Mouse (Mus musculus): ENCODE results near the gene Dagla. TPM values are rescaled to one million over a fixed set of nuclear protein-coding genes. Genes with fewer than 3 reads are reported as not detected.
A peak's percentile ranks its signal among the peaks of the same experiment; 100 is the strongest.

Gene Dagla
- total RNA-seq (2014; fragmentation: Nextera tagmentation) (not detected in 2 replicates), total RNA-seq (2017) (not detected in 2 replicates)

- ATAC-seq (replicated peaks; ENCODE audit: low FRiP score, low TSS enrichment, poor library complexity, severe bottlenecking), result peak; percentile 26; the same call in 1 of the 2 replicates
Observed at GRCm38 (mm10) chr19:10304810-10305544, at the start of gene Dagla. Gene Dagla, minus strand, starts transcription at chr19:10304877.

GRCm38 (mm10) chr19:10352218-10352617, 47.5 kb upstream of the Dagla start:
- ATAC-seq (replicated peaks; ENCODE audit: low FRiP score, low TSS enrichment, poor library complexity, severe bottlenecking), result no peak

DNA sequence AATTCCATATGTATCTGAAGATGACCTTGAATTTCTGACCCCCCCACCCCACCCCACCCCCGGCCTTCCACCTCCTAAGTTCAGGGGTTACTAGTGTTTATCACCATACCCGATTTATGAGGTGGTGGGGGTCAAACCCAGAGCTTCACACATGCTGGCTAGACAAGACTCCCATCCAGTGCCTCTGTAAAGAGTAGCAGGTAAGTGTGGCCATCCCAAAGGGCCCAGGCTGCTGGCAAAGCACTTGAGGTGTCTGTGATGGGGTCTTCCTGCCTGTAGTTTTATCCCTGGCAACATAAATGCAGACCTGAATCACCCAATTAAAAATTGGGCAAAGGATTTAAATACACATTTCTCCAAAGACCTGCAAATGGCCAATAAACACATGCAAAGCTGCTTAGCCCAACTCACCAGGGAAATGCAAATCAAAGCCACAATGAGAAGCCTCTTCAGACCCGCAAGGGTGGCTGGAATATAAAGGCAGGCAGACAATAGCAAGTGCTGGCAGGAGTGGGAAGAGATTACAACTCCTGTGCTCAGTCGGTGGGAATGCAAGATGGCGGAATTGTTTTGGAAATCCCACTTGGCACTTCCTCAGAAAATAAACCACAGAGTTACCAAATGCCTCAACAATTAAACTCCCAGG, 43.1 kb upstream of the Dagla start:
- no peak for ATAC-seq (replicated peaks; ENCODE audit: low FRiP score, low TSS enrichment, poor library complexity, severe bottlenecking)

DNA sequence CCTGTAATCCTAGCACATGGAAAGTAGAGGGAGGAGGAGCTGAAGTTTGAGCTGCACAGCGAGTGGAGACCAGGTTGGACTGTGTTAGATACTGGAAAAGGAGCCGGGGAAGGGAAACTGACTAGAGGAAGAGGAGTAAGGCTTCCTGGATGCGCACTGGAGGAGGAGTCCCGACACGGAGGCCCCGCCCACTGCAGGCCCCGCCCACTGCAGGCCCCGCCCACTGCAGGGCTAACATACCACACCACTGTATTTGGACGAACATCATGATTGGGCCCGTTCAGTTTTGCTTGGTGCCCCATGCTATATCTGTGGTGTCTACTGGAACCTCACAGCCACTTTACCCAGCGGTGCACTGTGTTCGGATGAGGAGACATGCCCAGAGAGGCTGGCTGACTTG, 41.0 kb upstream of the Dagla start:
- no peak for ATAC-seq (replicated peaks; ENCODE audit: low FRiP score, low TSS enrichment, poor library complexity, severe bottlenecking)

- ATAC-seq (replicated peaks; ENCODE audit: low FRiP score, low TSS enrichment, poor library complexity, severe bottlenecking), result no peak
Observed at GRCm38 (mm10) chr19:10343866-10344265, 39.2 kb upstream of the Dagla start.

- no peak for ATAC-seq (replicated peaks; ENCODE audit: low FRiP score, low TSS enrichment, poor library complexity, severe bottlenecking)
Observed at GRCm38 (mm10) chr19:10341817-10342439, 37.3 kb upstream of the Dagla start.

- no peak; the same call in 1 of the 2 replicates for ATAC-seq (replicated peaks; ENCODE audit: low FRiP score, low TSS enrichment, poor library complexity, severe bottlenecking)
Observed at GRCm38 (mm10) chr19:10341152-10341551, 36.5 kb upstream of the Dagla start.

- ATAC-seq (replicated peaks; ENCODE audit: low FRiP score, low TSS enrichment, poor library complexity, severe bottlenecking), result no peak
Observed at GRCm38 (mm10) chr19:10340661-10341060, 36.0 kb upstream of the Dagla start.

- no peak for ATAC-seq (replicated peaks; ENCODE audit: low FRiP score, low TSS enrichment, poor library complexity, severe bottlenecking)
Observed at GRCm38 (mm10) chr19:10339271-10339670, 34.6 kb upstream of the Dagla start.

DNA sequence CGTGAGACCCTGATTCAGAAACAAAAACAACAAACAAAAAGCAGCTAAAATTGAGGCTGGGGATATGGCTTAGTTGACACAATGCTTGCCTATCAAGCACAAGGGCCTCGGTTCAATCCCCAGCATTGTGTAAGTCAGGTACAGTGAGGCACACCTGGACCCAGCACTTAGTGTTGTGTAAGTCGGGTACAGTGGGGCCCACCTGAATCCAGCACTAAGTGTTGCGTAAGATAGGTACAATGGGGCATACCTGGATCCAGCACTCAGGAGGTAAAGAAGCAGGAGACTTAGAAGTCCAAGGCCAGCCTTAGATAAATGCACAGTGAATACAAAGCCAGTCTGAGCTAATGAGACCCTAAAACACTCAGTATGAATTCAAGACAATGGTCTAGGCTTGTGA, 34.0 kb upstream of the Dagla start:
- no peak for ATAC-seq (replicated peaks; ENCODE audit: low FRiP score, low TSS enrichment, poor library complexity, severe bottlenecking)

- no peak for ATAC-seq (replicated peaks; ENCODE audit: low FRiP score, low TSS enrichment, poor library complexity, severe bottlenecking)
Observed at GRCm38 (mm10) chr19:10334467-10334866, 29.8 kb upstream of the Dagla start.

GRCm38 (mm10) chr19:10333545-10334252, 29.0 kb upstream of the Dagla start:
- ATAC-seq (replicated peaks; ENCODE audit: low FRiP score, low TSS enrichment, poor library complexity, severe bottlenecking), result peak; percentile 59; the same call in 1 of the 2 replicates

DNA sequence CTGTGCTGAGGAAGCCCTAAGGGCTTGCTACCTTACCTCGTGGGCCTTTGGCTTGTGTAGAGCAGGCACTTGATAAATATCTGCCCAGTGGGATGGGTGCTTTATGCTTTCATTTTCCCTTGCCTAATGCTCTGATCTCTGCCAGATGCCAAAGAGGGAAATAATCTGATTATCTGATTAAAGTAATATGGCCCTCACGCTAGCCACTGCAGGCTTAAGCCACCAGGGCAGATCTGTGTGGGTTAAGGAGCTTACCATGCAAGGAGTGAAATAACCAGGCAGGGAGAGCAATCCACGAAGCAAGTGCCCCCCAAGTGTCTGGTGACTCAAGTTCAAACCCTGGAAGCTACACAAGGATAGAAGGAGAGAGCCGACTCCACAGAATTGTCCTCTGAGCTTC, 27.0 kb upstream of the Dagla start:
- no peak for ATAC-seq (replicated peaks; ENCODE audit: low FRiP score, low TSS enrichment, poor library complexity, severe bottlenecking)

- no peak for ATAC-seq (replicated peaks; ENCODE audit: low FRiP score, low TSS enrichment, poor library complexity, severe bottlenecking)
Observed at GRCm38 (mm10) chr19:10329033-10329432, 24.4 kb upstream of the Dagla start.

- no peak for ATAC-seq (replicated peaks; ENCODE audit: low FRiP score, low TSS enrichment, poor library complexity, severe bottlenecking)
Observed at GRCm38 (mm10) chr19:10326609-10327008, 21.9 kb upstream of the Dagla start.

GRCm38 (mm10) chr19:10323860-10324259, 19.2 kb upstream of the Dagla start:
- ATAC-seq (replicated peaks; ENCODE audit: low FRiP score, low TSS enrichment, poor library complexity, severe bottlenecking), result no peak

GRCm38 (mm10) chr19:10323362-10323837, 18.7 kb upstream of the Dagla start:
- ATAC-seq (replicated peaks; ENCODE audit: low FRiP score, low TSS enrichment, poor library complexity, severe bottlenecking), result no peak

DNA sequence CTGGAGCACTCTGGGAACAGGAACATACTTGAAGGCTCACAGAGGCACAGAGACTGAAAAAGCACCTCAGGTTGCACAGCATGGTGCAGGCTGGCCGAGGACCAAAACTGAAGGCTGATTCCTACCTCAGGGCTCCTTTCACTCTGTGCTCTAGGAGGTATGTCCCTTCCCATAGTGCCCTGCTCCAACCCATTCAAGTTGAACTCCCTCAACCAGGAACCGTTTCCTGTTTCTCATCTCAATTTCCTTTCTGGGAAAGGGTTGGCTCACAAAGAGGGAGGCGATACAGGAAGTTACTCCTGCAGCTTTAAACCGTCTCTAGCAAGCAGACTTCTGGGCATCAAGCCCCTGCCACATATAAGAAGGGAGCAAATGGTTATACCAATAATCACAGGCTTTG, 13.1 kb upstream of the Dagla start:
- no peak for ATAC-seq (replicated peaks; ENCODE audit: low FRiP score, low TSS enrichment, poor library complexity, severe bottlenecking)

DNA sequence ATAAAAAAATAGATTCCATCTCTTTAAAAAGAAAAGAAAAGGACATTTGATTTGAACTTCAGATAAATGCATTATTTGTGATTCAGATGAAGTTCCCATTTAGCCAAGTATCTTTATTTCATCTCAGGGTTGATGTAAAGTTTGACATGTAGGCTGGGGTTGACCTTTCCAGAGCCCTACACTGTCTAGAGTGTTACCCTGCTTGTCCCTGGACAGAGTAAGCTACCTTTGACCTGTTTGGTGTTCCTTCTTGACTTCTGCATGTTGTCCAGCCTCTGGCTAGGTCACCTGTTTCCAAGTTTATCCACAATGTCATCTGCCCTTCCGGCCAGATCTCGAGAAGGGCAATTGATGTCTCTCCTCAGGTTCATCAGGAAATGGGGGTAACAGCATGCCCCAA, 12.7 kb upstream of the Dagla start:
- ATAC-seq (replicated peaks; ENCODE audit: low FRiP score, low TSS enrichment, poor library complexity, severe bottlenecking), result no peak

DNA sequence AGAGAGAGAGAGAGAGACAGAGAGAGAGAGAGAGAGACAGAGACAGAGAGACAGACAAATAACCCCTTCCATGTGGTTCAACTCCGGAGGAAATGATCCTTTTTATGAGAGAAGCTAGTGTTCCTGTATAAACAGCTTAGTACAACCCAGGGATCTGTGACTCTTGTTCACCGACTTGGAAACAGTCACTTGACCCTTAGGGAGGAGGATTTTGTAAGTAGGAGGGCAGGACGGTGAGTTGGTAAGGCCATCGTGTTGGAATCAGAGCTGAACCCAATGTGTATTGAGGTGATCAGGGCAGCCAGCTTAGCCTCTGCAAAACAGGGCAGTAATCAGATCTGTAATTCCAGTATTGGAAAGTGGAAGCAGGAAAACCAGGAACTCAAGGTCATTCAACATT, 12.3 kb upstream of the Dagla start:
- no peak for ATAC-seq (replicated peaks; ENCODE audit: low FRiP score, low TSS enrichment, poor library complexity, severe bottlenecking)
